Mouse (Mus musculus) NIH3T3 (cell line): ENCODE results near the gene Fam19a1.

Source experiments
- DNase-seq: peaks from one replicate; pipeline ENCODE4 v3.0.0-alpha.2; 2012; ENCODE audit warnings: low read depth

The Fam19a1 gene

DNA sequence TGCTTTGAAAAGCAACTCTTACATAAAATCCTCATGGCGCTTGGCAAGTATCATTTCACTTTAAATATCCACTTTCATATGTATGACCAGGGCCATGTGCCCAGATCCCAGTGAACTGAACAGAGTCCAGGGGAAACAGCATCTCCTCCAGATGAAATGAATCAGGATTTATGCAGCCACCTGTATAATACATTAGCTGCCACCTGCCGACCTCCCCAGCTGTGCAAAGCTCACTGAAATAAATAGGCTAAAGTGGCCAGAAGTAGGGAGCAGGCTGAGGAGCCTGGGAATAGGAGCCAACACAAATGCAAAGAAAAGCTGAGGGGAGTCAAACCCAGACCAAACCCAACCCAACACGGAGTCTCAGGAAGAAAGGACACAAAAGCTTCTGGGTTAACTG lies 324.9 kb downstream of the Fam19a1 start:
- no peak for DNase-seq

DNA sequence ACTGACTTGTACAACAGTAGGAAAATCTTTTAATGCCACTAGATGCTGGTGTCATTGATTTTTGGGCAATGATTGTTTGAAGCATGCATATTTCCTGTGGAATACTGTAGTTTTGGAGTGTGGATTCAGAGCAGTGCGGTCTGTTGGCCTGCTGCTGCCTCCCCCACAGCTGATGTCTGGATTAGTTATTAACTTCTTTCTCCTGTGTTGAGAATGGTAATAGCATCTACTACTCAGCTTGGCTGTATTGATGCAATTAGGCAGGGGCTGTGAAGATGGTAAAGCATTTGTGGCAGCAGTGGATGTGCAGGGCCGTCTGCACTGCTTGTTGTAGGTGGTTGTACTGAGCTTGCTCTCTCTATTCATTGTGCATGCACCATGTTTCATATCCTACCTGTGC lies 326.5 kb downstream of the Fam19a1 start:
- no peak for DNase-seq

DNA sequence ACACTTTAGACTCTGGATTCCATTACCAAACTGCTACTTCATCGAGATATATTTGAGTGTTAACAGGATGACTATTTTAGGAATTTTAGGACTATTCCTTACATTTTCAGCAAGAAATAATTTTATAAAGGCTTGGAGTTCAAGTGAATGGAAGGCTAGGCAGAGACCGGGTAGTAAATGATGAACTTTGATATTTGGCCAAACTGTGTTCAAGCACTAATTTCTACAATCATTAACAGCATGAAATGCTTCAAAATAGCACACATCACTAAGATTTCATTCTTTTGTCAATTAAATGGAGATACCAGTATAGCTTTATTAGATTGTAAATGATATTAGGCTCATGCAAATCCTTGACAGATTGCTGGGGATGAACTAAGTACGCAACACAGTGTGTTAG lies 329.0 kb downstream of the Fam19a1 start:
- DNase-seq = no peak

DNA sequence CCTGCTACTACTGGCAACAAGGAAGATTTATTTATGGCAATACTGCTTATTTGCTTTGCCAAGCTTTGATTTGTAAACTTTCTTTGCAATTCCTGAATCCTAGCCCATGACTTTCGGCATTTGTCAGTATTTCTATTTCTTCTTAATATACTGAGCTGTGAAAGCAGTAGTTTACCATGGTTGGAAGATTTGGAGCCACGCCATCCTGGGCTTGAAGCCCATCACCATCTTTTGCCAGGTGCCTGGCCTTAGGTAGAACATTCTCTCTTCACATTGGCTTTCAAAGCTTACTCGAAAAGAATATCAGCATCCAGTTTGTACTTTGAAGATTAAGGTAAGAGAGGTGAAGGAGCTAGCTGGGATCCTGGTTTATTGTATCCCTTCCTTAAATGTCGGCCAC lies 334.5 kb downstream of the Fam19a1 start:
- no peak for DNase-seq

DNA sequence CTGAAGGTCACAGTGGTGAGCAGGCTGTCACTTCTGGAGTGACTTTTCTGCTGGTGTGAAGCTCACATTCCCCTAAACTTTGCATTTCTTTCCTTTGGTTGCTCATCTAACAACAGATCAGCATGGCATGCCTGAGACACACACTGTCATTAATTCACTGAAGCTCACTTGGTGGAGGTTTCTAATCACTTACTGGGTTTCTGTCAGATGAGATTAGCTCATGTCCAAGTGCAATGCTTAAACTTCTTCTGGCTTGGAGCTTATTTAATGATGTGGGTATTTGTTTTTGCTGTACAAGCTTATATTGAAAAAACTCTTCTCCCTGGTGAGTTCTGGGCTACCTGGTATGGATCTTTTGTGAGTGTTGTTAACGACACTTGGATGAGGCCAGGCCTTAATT lies 343.3 kb downstream of the Fam19a1 start:
- no peak for DNase-seq

DNA sequence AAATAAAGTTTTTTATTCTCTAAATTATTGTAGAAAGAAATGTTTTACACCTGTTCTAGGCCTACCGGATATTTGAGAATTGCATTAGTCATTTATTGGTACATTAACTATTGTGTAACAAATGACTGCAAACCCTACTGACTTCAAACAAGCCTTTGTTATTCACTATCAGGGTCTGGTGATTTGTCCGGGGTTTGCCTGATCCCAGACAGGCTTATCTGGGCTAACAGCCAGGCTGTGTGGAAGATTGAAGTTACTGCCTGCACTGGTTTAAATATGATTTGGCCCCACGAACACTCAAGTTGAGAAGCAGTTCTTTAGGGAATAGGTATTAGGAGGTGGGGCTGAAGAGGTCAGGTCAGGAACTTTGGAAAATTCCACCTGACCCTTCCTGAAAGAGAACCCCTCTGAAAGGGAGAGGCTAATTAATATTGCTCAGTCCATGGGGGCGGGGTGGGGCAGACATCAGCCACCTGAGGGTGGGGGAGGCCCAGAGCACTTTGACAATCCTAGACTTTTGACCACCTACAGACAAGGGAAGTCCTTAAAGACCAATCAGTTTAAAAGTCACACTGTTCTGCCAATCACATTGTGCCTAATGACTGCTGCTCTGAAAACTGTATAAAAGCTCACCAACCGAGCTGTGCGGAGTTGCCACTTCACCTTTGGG lies 344.8 kb downstream of the Fam19a1 start:
- DNase-seq = peak; percentile 14

DNA sequence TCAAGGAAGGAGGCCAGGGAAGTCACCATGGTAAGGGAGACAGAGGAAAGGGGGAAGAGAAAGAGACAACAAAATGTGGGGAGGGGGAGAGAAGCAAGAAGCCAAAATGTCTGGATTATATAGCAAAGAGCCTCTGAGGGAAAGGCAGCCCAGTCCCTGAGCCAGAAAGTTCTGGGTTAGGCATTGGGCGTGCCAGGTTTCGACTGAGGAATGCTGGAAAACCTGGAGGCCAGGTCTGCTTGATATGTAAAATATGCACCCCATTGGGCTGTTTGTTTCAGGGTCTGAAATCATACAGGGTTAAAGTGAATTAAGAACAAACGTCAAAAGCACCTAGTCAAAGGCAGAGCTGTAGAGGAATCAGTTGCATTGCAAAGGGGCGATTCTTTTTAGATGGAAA lies 346.1 kb downstream of the Fam19a1 start:
- DNase-seq = no peak

DNA sequence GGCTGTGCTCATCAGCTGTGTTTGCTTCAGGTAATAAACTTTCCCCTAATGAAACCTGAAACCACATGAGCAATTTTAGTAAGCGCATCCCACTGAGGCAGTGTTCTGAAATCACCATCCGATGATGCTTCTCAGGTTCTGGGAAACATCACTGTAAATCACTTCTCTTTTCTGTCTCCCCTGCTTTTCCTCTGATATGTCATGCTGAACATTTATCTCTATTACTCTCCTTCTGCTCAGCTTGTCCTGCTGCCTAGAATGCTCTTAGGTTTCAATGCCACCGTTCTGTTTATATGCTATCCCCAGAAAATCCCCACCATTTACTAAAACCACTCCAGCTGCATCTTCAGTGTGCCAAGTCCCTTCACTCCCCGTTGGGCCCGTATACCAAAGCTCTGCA lies 386.5 kb downstream of the Fam19a1 start:
- no peak for DNase-seq

DNA sequence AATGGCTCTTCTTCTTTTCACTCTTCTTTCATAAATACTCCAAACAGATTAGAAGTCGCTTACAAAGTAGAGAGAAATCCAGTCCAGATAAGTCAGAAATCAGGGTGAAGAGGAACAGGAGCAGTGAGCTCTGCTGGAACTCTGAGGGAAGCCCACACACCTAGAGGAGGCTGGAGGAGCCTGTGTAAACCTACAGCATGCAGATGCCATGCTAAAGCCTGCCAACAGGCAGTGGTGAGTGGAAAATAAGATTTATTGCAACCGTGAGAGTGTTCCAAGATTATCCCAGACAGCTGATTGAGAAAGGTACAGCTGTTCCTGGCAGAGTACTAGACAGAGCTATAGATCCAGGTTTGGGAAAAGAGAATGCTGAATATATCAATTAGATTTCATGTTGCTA lies 428.6 kb downstream of the Fam19a1 start:
- DNase-seq = no peak

DNA sequence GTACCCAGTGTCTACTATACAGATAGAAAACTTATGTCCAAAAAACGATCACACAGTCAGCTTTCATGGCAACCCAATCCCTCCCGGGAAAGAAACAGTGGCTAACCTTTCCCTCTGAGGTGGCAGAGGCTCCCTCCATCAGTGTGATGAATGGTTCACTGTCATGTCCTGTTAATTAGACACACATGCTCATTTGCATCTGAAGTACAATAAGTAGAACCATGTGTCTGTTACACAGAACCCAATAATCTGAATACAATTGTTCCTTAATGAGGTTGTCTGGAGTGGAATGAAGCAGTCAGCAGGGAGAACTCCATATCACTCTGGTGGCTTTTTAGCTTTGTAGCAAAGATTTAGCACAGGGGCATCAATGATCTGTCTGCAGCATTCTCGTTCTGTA lies 431.9 kb downstream of the Fam19a1 start:
- DNase-seq = no peak

DNA sequence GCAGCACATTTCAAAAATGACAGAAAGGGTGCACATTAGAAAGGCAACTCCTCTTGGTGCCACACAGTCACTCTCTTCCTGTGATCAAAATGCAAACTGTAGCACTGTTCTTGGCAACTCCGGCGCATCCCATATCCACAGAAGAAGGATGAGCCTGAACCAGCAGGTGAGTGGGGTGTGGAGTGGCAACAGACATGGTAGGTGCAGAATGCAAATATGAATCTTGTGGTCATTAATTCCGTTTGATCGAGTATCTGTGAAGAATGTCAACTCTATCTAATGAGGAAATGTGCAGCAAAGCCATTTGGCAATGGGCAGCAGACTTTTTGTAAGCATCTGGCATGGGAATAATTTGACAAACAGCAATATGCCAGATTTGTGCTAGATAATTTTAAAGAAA lies 437.5 kb downstream of the Fam19a1 start:
- no peak for DNase-seq

DNA sequence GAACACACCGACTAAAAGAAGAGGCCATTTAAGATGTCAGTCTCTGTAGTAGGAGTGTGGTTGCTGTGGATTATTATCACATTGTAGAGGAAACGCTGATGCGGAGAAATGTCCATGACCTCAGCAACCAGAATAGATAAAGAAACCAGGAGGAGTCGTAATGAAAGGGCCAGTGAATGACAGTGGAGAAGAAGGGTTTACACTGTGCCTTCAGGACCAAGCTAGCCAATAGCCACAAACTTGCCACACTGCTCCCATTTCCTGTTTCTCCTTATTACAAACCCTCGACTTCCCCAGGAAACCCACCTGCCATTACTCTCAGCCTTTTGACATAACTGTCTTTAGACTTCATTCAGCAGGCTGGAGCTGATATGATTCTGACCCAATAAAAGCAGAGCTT lies 465.7 kb downstream of the Fam19a1 start:
- DNase-seq = no peak

DNA sequence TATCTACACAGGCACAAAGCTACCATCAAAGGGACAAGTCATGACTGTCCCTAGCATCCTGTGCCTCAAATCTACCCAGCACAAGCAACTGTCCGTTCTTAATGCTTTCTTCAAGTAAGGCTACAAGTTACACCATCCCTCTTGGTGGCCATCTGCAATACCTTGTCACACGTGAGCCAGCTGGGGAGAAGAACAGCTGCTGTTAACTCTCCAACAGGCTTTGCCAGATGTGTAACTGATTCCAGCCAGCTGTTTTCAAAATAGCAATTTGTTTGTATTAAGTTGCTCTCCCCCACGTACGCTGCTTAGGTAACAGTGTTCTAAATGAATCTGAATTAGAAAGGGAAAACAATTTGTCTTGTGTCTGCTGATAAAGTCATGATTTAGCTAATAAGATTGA lies 467.8 kb downstream of the Fam19a1 start:
- DNase-seq = no peak

DNA sequence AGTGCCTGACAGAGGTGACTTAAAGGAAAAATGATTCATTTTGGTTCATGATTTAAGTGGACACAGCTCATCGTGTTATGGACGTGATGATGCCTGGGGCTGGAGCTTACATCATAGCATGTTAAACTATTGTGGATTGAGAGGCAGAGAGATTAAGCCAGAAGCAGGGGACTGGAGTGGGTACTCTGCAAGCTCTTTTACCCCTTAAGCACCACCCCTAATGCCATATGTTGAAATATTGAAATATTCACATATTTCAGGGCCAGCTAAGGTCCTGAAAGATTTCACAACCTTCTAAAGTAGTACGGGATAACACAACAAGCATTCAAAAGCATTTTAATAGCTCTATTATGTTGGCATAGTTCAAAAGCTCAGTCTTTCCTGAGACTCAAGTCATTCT lies 468.2 kb downstream of the Fam19a1 start:
- no peak for DNase-seq

DNA sequence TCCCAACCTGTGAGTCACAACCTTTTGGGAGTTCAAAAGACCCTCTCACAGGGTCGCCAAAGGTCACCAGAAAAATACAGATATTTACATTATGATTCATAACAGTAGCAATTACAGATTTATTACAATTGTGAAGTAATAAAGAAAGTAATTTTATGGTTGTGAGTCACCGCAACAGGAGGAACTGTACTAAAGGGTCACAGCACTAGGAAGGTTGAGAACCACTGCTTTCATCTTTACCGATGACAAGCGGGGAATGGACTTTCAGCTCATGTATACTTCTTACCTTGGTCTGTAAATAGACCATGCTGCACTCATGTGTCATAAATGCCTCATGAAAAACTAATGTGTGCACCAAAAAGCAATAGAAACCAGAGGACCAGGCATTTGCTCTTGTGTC lies 474.5 kb downstream of the Fam19a1 start:
- DNase-seq = no peak

DNA sequence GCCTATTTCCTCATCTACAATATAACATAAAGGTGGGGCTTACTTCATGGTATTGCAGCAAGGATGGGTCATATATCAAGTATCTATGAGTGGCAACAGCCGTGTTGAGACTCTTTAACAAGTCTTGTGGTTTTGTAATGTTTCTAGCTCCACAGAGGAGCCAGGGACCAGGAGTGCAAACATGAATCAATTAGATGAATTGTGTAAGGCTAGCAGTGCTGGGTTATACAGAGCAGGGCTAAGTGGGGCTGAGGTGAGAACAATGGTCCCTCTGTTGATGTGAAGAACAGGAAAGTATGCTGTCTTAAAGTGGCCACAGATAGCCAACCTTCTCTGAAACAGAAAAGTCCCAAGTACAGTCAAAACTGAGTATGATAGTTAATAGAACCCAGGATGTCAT lies 480.1 kb downstream of the Fam19a1 start:
- DNase-seq = no peak

DNA sequence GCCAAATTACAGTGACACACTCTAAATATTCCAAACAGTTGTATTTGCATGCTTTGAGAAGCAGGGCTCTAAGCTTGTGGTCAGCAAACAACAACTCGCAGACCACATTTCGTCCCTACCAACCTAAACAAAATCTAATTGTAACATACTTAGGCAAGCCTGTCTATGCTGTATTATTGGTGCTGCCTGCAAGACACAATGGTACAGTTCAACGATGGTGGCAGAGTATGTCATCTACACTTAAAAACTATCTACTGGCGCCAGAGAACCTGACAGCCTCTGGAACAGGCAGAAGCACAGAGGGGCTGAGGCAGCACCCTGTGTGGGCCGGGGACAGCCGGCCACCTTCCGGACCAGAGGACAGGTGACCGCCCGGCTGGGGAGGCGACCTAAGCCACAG lies 482.2 kb downstream of the Fam19a1 start:
- no peak for DNase-seq

DNA sequence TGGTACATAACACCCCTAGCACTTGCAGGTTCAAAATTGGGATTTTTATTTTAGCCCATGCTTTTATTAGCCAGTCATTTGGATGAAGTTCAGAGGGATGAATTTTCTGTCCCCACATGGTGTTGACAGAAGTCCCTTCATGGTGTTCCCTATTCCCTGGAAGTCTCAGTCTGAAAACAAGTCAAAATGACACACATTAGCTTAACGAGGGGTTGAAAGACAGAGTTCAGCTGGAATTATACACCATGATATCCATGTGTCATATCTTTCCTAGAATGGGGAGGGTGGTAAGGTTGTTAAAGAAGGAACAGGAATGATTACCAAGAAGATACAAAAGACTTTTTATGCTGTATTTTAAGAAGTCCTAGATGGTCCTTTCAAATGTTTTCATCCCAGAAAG lies 511.2 kb downstream of the Fam19a1 start:
- DNase-seq = no peak

DNA sequence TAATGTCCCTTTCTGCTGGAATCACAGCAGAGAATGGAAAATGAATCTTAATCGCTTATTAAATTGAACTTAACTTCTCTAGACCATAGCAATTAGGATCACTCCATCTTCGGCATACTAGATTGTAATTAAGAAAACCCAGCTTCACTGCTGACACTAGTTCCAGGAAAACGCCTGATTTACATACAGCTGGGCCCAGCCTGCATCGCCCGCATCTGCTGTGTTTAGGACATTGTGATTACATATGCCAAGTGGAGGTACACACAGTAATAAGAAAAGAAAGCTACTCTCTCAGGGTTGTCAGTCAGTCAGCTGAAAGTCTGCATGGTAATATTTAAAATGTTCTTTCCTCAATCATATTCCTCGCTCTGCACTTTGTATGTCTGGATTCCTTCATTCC lies 518.6 kb downstream of the Fam19a1 start:
- DNase-seq = no peak

DNA sequence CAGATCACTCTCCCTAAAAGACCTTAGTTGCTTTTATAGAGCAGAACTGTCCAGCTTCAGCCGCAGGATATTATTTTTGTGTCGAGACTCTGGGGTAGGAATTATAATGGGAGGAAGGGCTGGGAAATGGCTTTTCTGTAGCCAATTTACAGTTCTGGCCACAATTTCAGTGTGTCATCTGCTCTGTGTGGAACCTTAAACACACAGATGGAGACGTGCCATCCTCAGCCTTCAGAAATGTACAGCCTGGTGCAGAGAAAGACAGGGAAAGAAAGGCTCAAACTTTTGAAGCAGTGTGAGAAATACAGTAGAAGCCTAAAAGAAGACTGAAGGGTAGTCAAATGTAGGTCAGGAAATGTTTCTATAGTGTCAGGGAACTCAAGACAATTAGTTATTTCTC lies 519.3 kb downstream of the Fam19a1 start:
- DNase-seq = no peak

DNA sequence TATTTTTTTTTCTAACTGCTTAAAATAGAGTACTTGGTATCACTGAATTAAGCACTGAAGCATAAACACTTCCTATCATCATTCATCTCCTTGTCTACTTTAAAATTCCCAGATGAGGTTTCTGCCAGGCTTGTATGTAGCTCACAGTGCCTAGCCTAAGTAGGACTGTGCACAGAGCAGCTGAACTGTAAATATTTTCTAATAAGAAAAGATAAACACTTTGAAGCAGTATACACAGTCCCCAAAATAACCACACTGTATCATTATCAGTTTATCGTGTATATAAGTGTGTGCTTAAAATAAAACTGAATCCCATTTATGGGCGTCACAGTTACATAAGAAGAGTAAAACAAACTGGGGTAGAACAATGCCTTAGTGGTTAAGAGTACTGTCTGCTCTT lies 522.7 kb downstream of the Fam19a1 start:
- no peak for DNase-seq

DNA sequence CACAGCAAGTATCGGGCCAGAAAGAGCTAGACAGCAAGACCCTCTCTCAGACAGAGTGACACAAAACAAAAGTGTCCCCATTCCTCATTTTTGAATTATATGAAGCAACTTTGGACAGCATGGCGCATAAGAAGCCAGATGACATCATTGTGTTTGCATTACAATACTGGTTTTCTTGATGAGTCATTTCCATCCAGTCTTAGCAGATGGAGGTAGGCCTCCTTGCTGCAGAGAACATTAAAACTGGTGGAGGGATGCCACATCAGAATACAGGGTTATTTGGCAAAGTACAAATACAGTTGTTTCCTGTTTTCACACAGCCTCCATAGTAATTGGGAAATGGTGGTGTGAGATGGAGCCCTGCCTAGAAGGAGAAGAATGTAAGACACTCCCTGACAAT lies 535.8 kb downstream of the Fam19a1 start:
- DNase-seq = peak; percentile 5

DNA sequence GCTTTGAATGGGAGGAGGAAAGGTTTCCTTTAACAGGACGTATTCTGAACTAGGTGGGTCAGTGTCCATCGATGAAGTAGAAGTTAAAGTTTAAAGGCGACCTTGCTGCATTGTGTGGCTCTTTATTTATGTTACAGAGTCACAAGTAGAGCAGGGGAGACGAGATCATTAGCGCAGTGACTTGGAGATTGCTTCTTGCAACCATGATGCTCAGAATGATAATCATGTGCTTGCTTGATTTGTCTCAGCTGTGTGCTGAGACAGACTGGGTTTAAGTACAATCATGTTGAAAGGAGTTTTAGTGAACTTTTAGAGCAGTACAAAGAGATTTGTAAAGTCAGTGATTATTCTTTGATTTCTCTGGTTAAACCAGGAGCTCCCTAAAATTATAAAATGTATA lies 536.3 kb downstream of the Fam19a1 start:
- DNase-seq = no peak

DNA sequence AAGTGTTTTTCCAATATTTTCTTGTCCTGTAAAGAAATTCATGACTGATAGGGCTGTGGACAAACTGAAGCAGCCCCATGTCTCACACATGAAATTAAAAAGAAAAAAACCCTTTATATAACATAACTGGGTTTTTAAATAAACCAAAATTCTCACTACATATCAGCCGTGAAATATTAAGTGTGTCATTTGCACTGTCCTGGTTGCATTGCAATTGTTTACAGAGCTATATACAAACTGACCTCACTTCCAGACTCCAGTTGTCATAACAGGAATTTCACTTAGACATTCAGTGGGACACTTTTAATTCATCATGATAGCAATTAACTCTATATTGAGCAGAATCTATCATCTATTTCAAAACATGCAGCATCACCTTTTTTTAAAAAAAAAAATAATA lies 553.4 kb downstream of the Fam19a1 start:
- DNase-seq = no peak

DNA sequence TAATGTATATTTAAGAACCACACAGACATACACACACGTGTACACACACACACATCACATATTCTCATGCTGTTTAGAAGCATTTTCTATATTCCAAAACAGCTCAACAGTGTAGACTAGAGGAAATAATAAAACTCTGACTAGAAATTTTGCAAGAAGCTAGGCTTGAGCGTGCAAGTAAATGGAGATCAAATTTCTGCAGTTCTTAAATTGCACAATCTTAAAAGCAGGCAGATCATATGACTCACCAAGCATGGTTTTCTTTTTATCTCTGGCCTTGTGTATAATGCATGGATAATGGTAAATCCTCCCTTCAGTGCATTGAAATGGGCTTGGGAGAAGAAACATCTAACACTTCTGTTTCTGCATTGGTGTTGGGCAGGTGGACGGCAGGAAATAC lies 564.9 kb downstream of the Fam19a1 start:
- DNase-seq = peak; percentile 31
